Mouse (Mus musculus) ES-Bruce4 (cell line): ENCODE measurements around the gene Bst1.

ENCODE experiments used
- CTCF ChIP-seq: IDR thresholded peaks from one replicate; pipeline ENCODE4 v1.8.1; 2011; ENCODE audit warnings: low read depth, low read length
- POLR2A ChIP-seq: IDR thresholded peaks from one replicate; pipeline ENCODE4 v1.8.1; 2011; ENCODE audit warnings: low read length; ENCODE audit not compliant: insufficient read depth

GRCm38 (mm10) chr5:43815769-43816168 lies 2.9 kb upstream of the Bst1 start:
- no peak for TF ChIP-seq CTCF
- TF ChIP-seq POLR2A = no peak
